Mouse (Mus musculus): ENCODE measurements around the gene Vax2. TPM values are rescaled to one million over a fixed set of nuclear protein-coding genes. Genes with fewer than 3 reads are reported as not detected.

The Vax2 gene
- polyA plus RNA-seq (2015; fragmentation: Nextera tagmentation; extraction: Ambion mirVana) = not detected in 2 replicates

GRCm38 (mm10) chr6:83711067-83711675, at the start of gene Vax2:
TSS of gene Vax2 (plus strand) at chr6:83711264.
- Histone ChIP-seq H3K4me2 (ENCODE audit: low read depth, low read length) (peak within 1 kb of the TSS; percentile 64), H3K4me1 (ENCODE audit: control insufficient read depth, insufficient read depth, low read length) (peaks cover 19% of the 10 kb centered on the region), H3K36me3 (ENCODE audit: control insufficient read depth, insufficient read depth) (no peaks in the 10 kb centered on the region), H3K9me3 (replicated peaks; ENCODE audit: control insufficient read depth, low read length) (no peaks in the 10 kb centered on the region), H3K27ac (ENCODE audit: low read length) (no peak within 1 kb of the TSS), H3K4me3 (ENCODE audit: low read length) (peak within 1 kb of the TSS; percentile 55), H3K9ac (ENCODE audit: low read length) (no peak within 1 kb of the TSS), H3K27me3 (ENCODE audit: control insufficient read depth, insufficient read depth, low read length) (peaks cover 95% of the 10 kb centered on the region)
- peak; percentile 71 for ATAC-seq (replicated peaks; ENCODE audit: extremely low read depth, insufficient read depth, low FRiP score)
- under 1% methylated on average over 45 of the region's 46 CpGs for WGBS

DNA sequence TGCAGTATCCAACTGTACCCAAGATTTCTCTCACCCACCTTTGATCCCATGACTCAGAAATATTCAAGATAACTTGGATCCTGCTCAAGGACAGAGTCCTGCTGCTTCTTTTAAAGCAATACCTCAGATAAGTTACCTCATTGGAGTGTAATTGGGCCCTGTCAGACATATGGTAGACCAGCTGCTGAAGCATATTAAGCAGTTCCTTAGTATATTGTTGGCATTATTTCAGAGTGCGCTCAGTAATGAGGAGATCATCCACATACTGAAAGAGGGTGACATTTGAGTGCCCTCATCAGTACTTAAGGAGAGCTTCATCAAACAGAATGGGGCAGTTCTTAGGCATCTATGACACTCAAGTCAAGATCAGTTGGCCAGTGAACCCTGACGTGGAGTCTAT, 46.1 kb upstream of the Vax2 start:
- no peaks in the 10 kb centered on the region for H3K27me3 ChIP-seq (ENCODE audit: control insufficient read depth, insufficient read depth, low read length)
- 82% methylated on average over 2 of the region's 2 CpGs for WGBS
- no peak for ATAC-seq (replicated peaks; ENCODE audit: extremely low read depth, insufficient read depth, low FRiP score)

GRCm38 (mm10) chr6:83673395-83673794, 37.7 kb upstream of the Vax2 start:
- Histone ChIP-seq H3K27ac (ENCODE audit: low read length) (no peak overlapping the region), H3K9ac (ENCODE audit: low read length) (no peak overlapping the region), H3K4me2 (ENCODE audit: low read depth, low read length) (no peak overlapping the region), H3K36me3 (ENCODE audit: control insufficient read depth, insufficient read depth) (no peaks in the 10 kb centered on the region), H3K27me3 (ENCODE audit: control insufficient read depth, insufficient read depth, low read length) (peaks cover 2% of the 10 kb centered on the region), H3K9me3 (replicated peaks; ENCODE audit: control insufficient read depth, low read length) (no peaks in the 10 kb centered on the region), H3K4me1 (ENCODE audit: control insufficient read depth, insufficient read depth, low read length) (no peaks in the 10 kb centered on the region), H3K4me3 (ENCODE audit: low read length) (no peak overlapping the region)
- WGBS = 5% methylated on average over 4 of the region's 4 CpGs
- ATAC-seq (replicated peaks; ENCODE audit: extremely low read depth, insufficient read depth, low FRiP score) = no peak

More for the DNA sequence above, 46.1 kb upstream of the Vax2 start:
- H3K27ac ChIP-seq (ENCODE audit: low read length) = no peak overlapping the region
- H3K4me1 ChIP-seq (ENCODE audit: control insufficient read depth, insufficient read depth, low read length) = no peaks in the 10 kb centered on the region
- no peak overlapping the region for H3K4me2 ChIP-seq (ENCODE audit: low read depth, low read length)
- H3K36me3 ChIP-seq (ENCODE audit: control insufficient read depth, insufficient read depth) = no peaks in the 10 kb centered on the region
- no peaks in the 10 kb centered on the region for H3K9me3 ChIP-seq (replicated peaks; ENCODE audit: control insufficient read depth, low read length)
- H3K4me3 ChIP-seq (ENCODE audit: low read length) = no peak overlapping the region
- no peak overlapping the region for H3K9ac ChIP-seq (ENCODE audit: low read length)

DNA sequence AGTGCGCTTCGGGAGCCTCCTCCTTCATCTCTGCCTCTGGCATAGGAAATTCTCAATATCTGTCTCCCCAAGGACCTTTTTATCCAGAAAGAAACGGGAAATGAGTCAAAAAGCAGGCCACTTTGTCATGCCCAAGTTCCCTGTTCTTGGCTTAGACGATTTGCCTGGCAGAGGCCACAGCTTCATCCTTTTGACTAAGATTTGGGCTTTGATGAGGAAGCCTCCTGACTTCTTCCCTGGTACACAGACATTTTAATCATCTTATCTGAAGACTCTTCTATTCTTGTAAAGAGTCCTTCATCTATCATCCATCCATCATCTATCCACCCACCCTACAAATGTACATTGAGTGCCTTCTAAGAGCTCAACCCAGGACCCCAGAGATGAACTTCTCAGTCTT, 33.3 kb upstream of the Vax2 start, which contains the start of gene Cd207:
Gene Cd207, minus strand, starts transcription at position 101 of the 400 bp plus-strand sequence.
- Histone ChIP-seq H3K9ac (ENCODE audit: low read length) (no peak within 1 kb of the TSS), H3K27me3 (ENCODE audit: control insufficient read depth, insufficient read depth, low read length) (peaks cover 2% of the 10 kb centered on the region), H3K4me3 (ENCODE audit: low read length) (no peak within 1 kb of the TSS), H3K4me2 (ENCODE audit: low read depth, low read length) (no peak within 1 kb of the TSS), H3K27ac (ENCODE audit: low read length) (no peak within 1 kb of the TSS), H3K36me3 (ENCODE audit: control insufficient read depth, insufficient read depth) (no peaks in the 10 kb centered on the region), H3K4me1 (ENCODE audit: control insufficient read depth, insufficient read depth, low read length) (no peaks in the 10 kb centered on the region), H3K9me3 (replicated peaks; ENCODE audit: control insufficient read depth, low read length) (no peaks in the 10 kb centered on the region)
- no peak for ATAC-seq (replicated peaks; ENCODE audit: extremely low read depth, insufficient read depth, low FRiP score)
- 56% methylated on average over 4 of the region's 4 CpGs for WGBS

DNA sequence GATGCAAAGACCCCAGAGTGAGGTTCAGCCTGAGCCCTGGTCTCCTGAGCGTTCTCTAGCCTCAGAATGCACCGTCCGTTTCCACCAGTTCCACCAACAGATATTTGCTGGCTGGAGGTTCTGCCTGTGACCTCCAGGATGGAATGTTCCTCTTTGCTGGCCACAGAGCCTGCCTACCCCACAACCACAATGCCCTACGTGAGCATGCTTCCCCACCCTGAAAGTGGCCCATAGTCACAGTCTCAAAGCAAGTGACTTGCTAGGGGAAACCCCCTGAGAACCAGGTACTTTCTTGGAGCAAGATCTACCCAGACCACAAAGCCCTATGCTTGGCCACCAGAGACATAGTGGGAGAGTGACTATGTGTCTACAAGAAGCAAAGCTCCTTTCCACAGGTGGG, 21.7 kb upstream of the Vax2 start:
- H3K27ac ChIP-seq (ENCODE audit: low read length) = no peak overlapping the region
- 68% methylated on average over 4 of the region's 4 CpGs for WGBS
- no peaks in the 10 kb centered on the region for H3K9me3 ChIP-seq (replicated peaks; ENCODE audit: control insufficient read depth, low read length)
- no peaks in the 10 kb centered on the region for H3K4me1 ChIP-seq (ENCODE audit: control insufficient read depth, insufficient read depth, low read length)
- ATAC-seq (replicated peaks; ENCODE audit: extremely low read depth, insufficient read depth, low FRiP score) = no peak
- peaks cover 61% of the 10 kb centered on the region for H3K27me3 ChIP-seq (ENCODE audit: control insufficient read depth, insufficient read depth, low read length)
- H3K4me3 ChIP-seq (ENCODE audit: low read length) = no peak overlapping the region
- H3K36me3 ChIP-seq (ENCODE audit: control insufficient read depth, insufficient read depth) = no peaks in the 10 kb centered on the region
- no peak overlapping the region for H3K9ac ChIP-seq (ENCODE audit: low read length)
- no peak overlapping the region for H3K4me2 ChIP-seq (ENCODE audit: low read depth, low read length)

- Histone ChIP-seq H3K4me1 (ENCODE audit: control insufficient read depth, insufficient read depth, low read length) (no peaks in the 10 kb centered on the region), H3K4me2 (ENCODE audit: low read depth, low read length) (no peak overlapping the region), H3K9ac (ENCODE audit: low read length) (no peak overlapping the region), H3K27ac (ENCODE audit: low read length) (no peak overlapping the region), H3K4me3 (ENCODE audit: low read length) (no peak overlapping the region), H3K27me3 (ENCODE audit: control insufficient read depth, insufficient read depth, low read length) (peaks cover 66% of the 10 kb centered on the region), H3K9me3 (replicated peaks; ENCODE audit: control insufficient read depth, low read length) (no peaks in the 10 kb centered on the region), H3K36me3 (ENCODE audit: control insufficient read depth, insufficient read depth) (no peaks in the 10 kb centered on the region)
- no peak for ATAC-seq (replicated peaks; ENCODE audit: extremely low read depth, insufficient read depth, low FRiP score)
- 20% methylated on average over 4 of the region's 5 CpGs for WGBS
Observed at GRCm38 (mm10) chr6:83690277-83690676, 20.8 kb upstream of the Vax2 start.

GRCm38 (mm10) chr6:83690936-83691335, 20.1 kb upstream of the Vax2 start:
- no peak overlapping the region for H3K4me2 ChIP-seq (ENCODE audit: low read depth, low read length)
- ATAC-seq (replicated peaks; ENCODE audit: extremely low read depth, insufficient read depth, low FRiP score) = no peak
- H3K36me3 ChIP-seq (ENCODE audit: control insufficient read depth, insufficient read depth) = no peaks in the 10 kb centered on the region
- 66% methylated on average over 2 of the region's 2 CpGs for WGBS
- H3K27me3 ChIP-seq (ENCODE audit: control insufficient read depth, insufficient read depth, low read length) = peaks cover 67% of the 10 kb centered on the region
- H3K4me1 ChIP-seq (ENCODE audit: control insufficient read depth, insufficient read depth, low read length) = no peaks in the 10 kb centered on the region
- H3K9ac ChIP-seq (ENCODE audit: low read length) = no peak overlapping the region
- H3K9me3 ChIP-seq (replicated peaks; ENCODE audit: control insufficient read depth, low read length) = no peaks in the 10 kb centered on the region
- no peak overlapping the region for H3K4me3 ChIP-seq (ENCODE audit: low read length)
- H3K27ac ChIP-seq (ENCODE audit: low read length) = no peak overlapping the region

- no peak overlapping the region for H3K4me3 ChIP-seq (ENCODE audit: low read length)
- H3K27ac ChIP-seq (ENCODE audit: low read length) = no peak overlapping the region
- H3K27me3 ChIP-seq (ENCODE audit: control insufficient read depth, insufficient read depth, low read length) = peaks cover 85% of the 10 kb centered on the region
- H3K4me2 ChIP-seq (ENCODE audit: low read depth, low read length) = no peak overlapping the region
- no peaks in the 10 kb centered on the region for H3K9me3 ChIP-seq (replicated peaks; ENCODE audit: control insufficient read depth, low read length)
- H3K4me1 ChIP-seq (ENCODE audit: control insufficient read depth, insufficient read depth, low read length) = no peaks in the 10 kb centered on the region
- WGBS = 2% methylated on average over 12 of the region's 12 CpGs
- no peaks in the 10 kb centered on the region for H3K36me3 ChIP-seq (ENCODE audit: control insufficient read depth, insufficient read depth)
- no peak for ATAC-seq (replicated peaks; ENCODE audit: extremely low read depth, insufficient read depth, low FRiP score)
- H3K9ac ChIP-seq (ENCODE audit: low read length) = no peak overlapping the region
Observed at GRCm38 (mm10) chr6:83692962-83693361, 18.1 kb upstream of the Vax2 start.

GRCm38 (mm10) chr6:83693835-83694234, 17.2 kb upstream of the Vax2 start:
- Histone ChIP-seq H3K27me3 (ENCODE audit: control insufficient read depth, insufficient read depth, low read length) (peaks cover 94% of the 10 kb centered on the region), H3K4me3 (ENCODE audit: low read length) (no peak overlapping the region), H3K9ac (ENCODE audit: low read length) (no peak overlapping the region), H3K9me3 (replicated peaks; ENCODE audit: control insufficient read depth, low read length) (no peaks in the 10 kb centered on the region), H3K4me1 (ENCODE audit: control insufficient read depth, insufficient read depth, low read length) (no peaks in the 10 kb centered on the region), H3K4me2 (ENCODE audit: low read depth, low read length) (no peak overlapping the region), H3K27ac (ENCODE audit: low read length) (no peak overlapping the region), H3K36me3 (ENCODE audit: control insufficient read depth, insufficient read depth) (no peaks in the 10 kb centered on the region)
- WGBS = 0% methylated on average over 9 of the region's 9 CpGs
- no peak for ATAC-seq (replicated peaks; ENCODE audit: extremely low read depth, insufficient read depth, low FRiP score)

All from heart, embryonic 16.5 days (tissue).